Mouse (Mus musculus) midbrain, postnatal 0 days (tissue): ENCODE results near the gene Calml4. TPM values are rescaled to one million over a fixed set of nuclear protein-coding genes. Genes with fewer than 3 reads are reported as not detected.

Source experiments
- ATAC-seq: fragments of 200-750 bp; cut with Nextera tagmentation; 2 replicates; pipeline ENCODE4 v1.8.0; 2017; ENCODE audit warnings: moderate number of reproducible peaks, mild to moderate bottlenecking, moderate TSS enrichment, moderate library complexity; ENCODE audit not compliant: low FRiP score
- DNase-seq: peaks from one replicate; pipeline ENCODE4 v3.0.0-alpha.2; 2015; ENCODE audit warnings: low spot score
- H3K27ac ChIP-seq: fragments of 300-500 bp; sonication (generic); 2 replicates; pipeline ENCODE4 v1.5.1; 2014; ENCODE audit warnings: low read depth, mild to moderate bottlenecking, low read length, mixed read lengths
- H3K27me3 ChIP-seq: fragments of 300-500 bp; sonication (generic); 2 replicates; pipeline ENCODE4 v1.6.1; 2014; ENCODE audit warnings: low read length, control low read depth, mixed read lengths; ENCODE audit not compliant: insufficient read depth
- H3K36me3 ChIP-seq: fragments of 300-500 bp; sonication (generic); 2 replicates; pipeline ENCODE4 v1.6.1; 2014; ENCODE audit warnings: low read length, control low read depth, mixed read lengths; ENCODE audit not compliant: insufficient read depth
- H3K4me1 ChIP-seq: fragments of 300-500 bp; sonication (generic); 2 replicates; pipeline ENCODE4 v1.6.1; 2014; ENCODE audit warnings: mild to moderate bottlenecking, control low read depth, antibody characterized with exemption, low read length, mixed read lengths; ENCODE audit not compliant: insufficient read depth
- H3K4me2 ChIP-seq: fragments of 300-500 bp; sonication (generic); 2 replicates; pipeline ENCODE4 v1.6.1; 2014; ENCODE audit warnings: low read depth, mild to moderate bottlenecking, low read length, mixed read lengths; ENCODE audit not compliant: poor library complexity, severe bottlenecking
- H3K4me3 ChIP-seq: fragments of 300-500 bp; sonication (generic); 2 replicates; pipeline ENCODE4 v1.5.1; 2014; ENCODE audit warnings: low read depth, mild to moderate bottlenecking, low read length, moderate library complexity
- H3K9ac ChIP-seq: fragments of 300-500 bp; sonication (generic); replicated peaks from 2 replicates; pipeline ENCODE4 v1.6.1; 2014; ENCODE audit warnings: mild to moderate bottlenecking, low read length, moderate library complexity, mixed read lengths; ENCODE audit not compliant: poor library complexity, severe bottlenecking
- H3K9me3 ChIP-seq: fragments of 300-500 bp; sonication (generic); 2 replicates; pipeline ENCODE4 v1.6.1; 2016; ENCODE audit warnings: low read length, control low read depth
- CTCF ChIP-seq: IDR thresholded peaks from 2 replicates; pipeline ENCODE4 v1.5.1; 2016; ENCODE audit warnings: antibody characterized with exemption, mild to moderate bottlenecking
- WGBS: fragments of 180-500 bp; shearing (Covaris S2); extraction: QIAGEN DNeasy Blood & Tissue Kit; methylation state at CpG from one replicate; pipeline ENCODE4 v1.1.7; 2014; 5-methylcytosine and 5-hydroxymethylcytosine counted together
- polyA plus RNA-seq: library from polyadenylated mRNA; unstranded; fragments of >200 nt; fragmentation: Nextera tagmentation; extraction: Ambion mirVana; gene quantifications from 2 replicates; pipeline ENCODE4 v1.2.1, GENCODE M21; 2015
- total RNA-seq: library from RNA; depleted of rRNA; stranded (reverse); fragments of >200 nt; gene quantifications from 2 replicates; pipeline ENCODE4 v1.2.3, GENCODE M21; 2014

Gene Calml4
- total and polyA plus RNA-seq, 2 experiments from 2014 or later: 3.2 to 5.1 TPM

DNA sequence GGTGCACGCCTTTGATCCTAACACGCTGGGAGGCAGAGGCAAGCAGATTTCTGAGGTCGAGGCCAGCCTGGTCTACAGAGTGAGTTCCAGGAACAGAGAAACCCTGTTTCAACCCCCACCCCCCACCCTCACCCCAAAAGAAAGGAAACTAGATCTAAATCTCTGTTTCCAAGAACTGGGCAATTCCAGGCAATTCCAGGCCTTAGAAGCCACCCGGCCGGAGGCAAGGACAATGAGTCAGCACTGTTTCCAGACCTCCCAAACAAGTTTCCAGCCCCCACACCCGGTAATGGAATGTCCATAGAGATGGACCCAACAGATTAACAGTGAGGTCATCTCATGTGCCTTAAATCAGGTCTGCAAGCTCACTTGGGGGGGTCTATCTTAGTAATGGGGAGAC, 28.0 kb upstream of the Calml4 start:
- Histone ChIP-seq H3K9ac (no peak overlapping the region), H3K4me3 (no peak overlapping the region), H3K27me3 (no peaks in the 10 kb centered on the region), H3K4me2 (no peak overlapping the region), H3K9me3 (no peaks in the 10 kb centered on the region), H3K4me1 (peaks cover 3% of the 10 kb centered on the region; the same call in 1 of the 2 replicates), H3K36me3 (no peaks in the 10 kb centered on the region), H3K27ac (no peak overlapping the region)
- TF ChIP-seq CTCF: no peak
- WGBS: 79% methylated on average over 6 of the region's 6 CpGs
- ATAC-seq (no peak), DNase-seq (no peak)

GRCm38 (mm10) chr9:62834906-62835305, 23.0 kb upstream of the Calml4 start:
- ATAC-seq (no peak), DNase-seq (no peak)
- Histone ChIP-seq H3K27me3 (no peaks in the 10 kb centered on the region), H3K4me3 (no peak overlapping the region), H3K9me3 (no peaks in the 10 kb centered on the region), H3K4me1 (peaks cover 3% of the 10 kb centered on the region; the same call in 1 of the 2 replicates), H3K9ac (no peak overlapping the region), H3K36me3 (no peaks in the 10 kb centered on the region), H3K27ac (no peak overlapping the region), H3K4me2 (no peak overlapping the region)
- WGBS: 88% methylated on average over 5 of the region's 5 CpGs
- TF ChIP-seq CTCF: no peak

GRCm38 (mm10) chr9:62835705-62836446, 22.0 kb upstream of the Calml4 start:
- 39% methylated on average over 4 of the region's 4 CpGs for WGBS
- no peak for ATAC-seq
- TF ChIP-seq CTCF: peak; percentile 35
- H3K27me3 ChIP-seq: no peaks in the 10 kb centered on the region
- H3K4me3 ChIP-seq: no peak overlapping the region
- H3K36me3 ChIP-seq: no peaks in the 10 kb centered on the region
- H3K9me3 ChIP-seq: no peaks in the 10 kb centered on the region
- no peak for DNase-seq
- no peak overlapping the region for H3K9ac ChIP-seq
- H3K4me1 ChIP-seq: peaks cover 3% of the 10 kb centered on the region; the same call in 1 of the 2 replicates
- H3K4me2 ChIP-seq: no peak overlapping the region
- no peak overlapping the region for H3K27ac ChIP-seq

- no peak overlapping the region for H3K4me2 ChIP-seq
- no peak overlapping the region for H3K9ac ChIP-seq
- no peak overlapping the region for H3K27ac ChIP-seq
- DNase-seq (no peak), ATAC-seq (no peak)
- no peaks in the 10 kb centered on the region for H3K9me3 ChIP-seq
- peaks cover 3% of the 10 kb centered on the region; the same call in 1 of the 2 replicates for H3K4me1 ChIP-seq
- H3K27me3 ChIP-seq: no peaks in the 10 kb centered on the region
- WGBS: 50% methylated on average over 3 of the region's 3 CpGs
- TF ChIP-seq CTCF: no peak
- H3K36me3 ChIP-seq: no peaks in the 10 kb centered on the region
- H3K4me3 ChIP-seq: no peak overlapping the region
Measured at GRCm38 (mm10) chr9:62837611-62838010, 20.3 kb upstream of the Calml4 start.

GRCm38 (mm10) chr9:62838146-62838505, 19.8 kb upstream of the Calml4 start:
- no peaks in the 10 kb centered on the region for H3K36me3 ChIP-seq
- peak overlapping the region; percentile 87 for H3K9ac ChIP-seq
- H3K4me1 ChIP-seq: peaks cover 3% of the 10 kb centered on the region; the same call in 1 of the 2 replicates
- WGBS: 17% methylated on average over 8 of the region's 8 CpGs
- no peak for DNase-seq
- no peaks in the 10 kb centered on the region for H3K9me3 ChIP-seq
- peak overlapping the region; percentile 76 for H3K4me3 ChIP-seq
- no peaks in the 10 kb centered on the region for H3K27me3 ChIP-seq
- no peak for ATAC-seq
- H3K4me2 ChIP-seq: peak overlapping the region; percentile 86
- H3K27ac ChIP-seq: no peak overlapping the region
- no peak for TF ChIP-seq CTCF

GRCm38 (mm10) chr9:62838506-62839171, 19.2 kb upstream of the Calml4 start, which contains the start of gene Cln6:
Cln6 (plus strand) TSS chr9:62838785.
- Histone ChIP-seq H3K4me2 (peak within 1 kb of the TSS; percentile 86), H3K27ac (peak within 1 kb of the TSS; percentile 69), H3K9me3 (no peaks in the 10 kb centered on the region), H3K4me1 (peaks cover 3% of the 10 kb centered on the region; the same call in 1 of the 2 replicates), H3K4me3 (peak within 1 kb of the TSS; percentile 76), H3K27me3 (no peaks in the 10 kb centered on the region), H3K9ac (peak within 1 kb of the TSS; percentile 87), H3K36me3 (no peaks in the 10 kb centered on the region)
- under 1% methylated on average over 37 of the region's 48 CpGs for WGBS
- DNase-seq (peak; percentile 82), ATAC-seq (peak; percentile 74)
- no peak for TF ChIP-seq CTCF
